Mouse (Mus musculus) myocyte (in vitro differentiated cells): ENCODE results near the gene Gm10282. TPM values are rescaled to one million over a fixed set of nuclear protein-coding genes. Genes with fewer than 3 reads are reported as not detected.

Experiments
- H3K27me3 ChIP-seq: one replicate; pipeline ENCODE4 v1.6.1; 2011; ENCODE audit not compliant: control insufficient read depth, insufficient read depth, insufficient read length
- H3K36me3 ChIP-seq: one replicate; pipeline ENCODE4 v1.6.1; 2011; ENCODE audit not compliant: control insufficient read depth, insufficient read depth
- H3K4me2 ChIP-seq: one replicate; pipeline ENCODE4 v1.6.1; 2011; ENCODE audit warnings: low read depth, control low read depth
- H3K4me3 ChIP-seq: one replicate; pipeline ENCODE4 v1.5.1; 2011; ENCODE audit warnings: mild to moderate bottlenecking, control low read depth, moderate library complexity
- H3K79me2 ChIP-seq: one replicate; pipeline ENCODE4 v1.6.1; 2011; ENCODE audit not compliant: control insufficient read depth, insufficient read depth
- H3ac ChIP-seq: one replicate; pipeline ENCODE4 v1.6.1; 2011; ENCODE audit not compliant: control insufficient read depth, insufficient read length
- CEBPB ChIP-seq: IDR thresholded peaks from 2 replicates; pipeline ENCODE4 v1.6.1; 2011; ENCODE audit warnings: mild to moderate bottlenecking, moderate library complexity; ENCODE audit not compliant: poor library complexity, insufficient read depth, severe bottlenecking
- E2F4 ChIP-seq: IDR thresholded peaks from one replicate; pipeline ENCODE4 v1.6.1; 2011; ENCODE audit warnings: mild to moderate bottlenecking, control low read depth, moderate library complexity; ENCODE audit not compliant: insufficient read depth
- MAX ChIP-seq: IDR thresholded peaks from one replicate; pipeline ENCODE4 v1.6.1; 2011; ENCODE audit warnings: low read depth, mild to moderate bottlenecking, control low read depth
- MYOD1 ChIP-seq, 3 experiments: IDR thresholded peaks; one replicate each; pipeline ENCODE4 v1.6.1; 2011; ENCODE audit warnings: control low read depth in 2 of 3, low read depth in 2 of 3, mild to moderate bottlenecking in 2 of 3, moderate library complexity in 1 of 3; ENCODE audit not compliant: insufficient read length in 2 of 3, control insufficient read depth in 1 of 3
- MYOG ChIP-seq, 3 experiments: IDR thresholded peaks; one replicate each; pipeline ENCODE4 v1.6.1; 2011; ENCODE audit warnings: control low read depth in 2 of 3, low read depth in 2 of 3, mild to moderate bottlenecking in 2 of 3; ENCODE audit not compliant: insufficient read length in 2 of 3, control insufficient read depth in 1 of 3, insufficient read depth in 1 of 3
- POLR2A ChIP-seq: IDR thresholded peaks from one replicate; pipeline ENCODE4 v1.6.1; 2011; ENCODE audit warnings: low read depth, mild to moderate bottlenecking, control low read depth, moderate library complexity; ENCODE audit not compliant: insufficient read length
- POLR2AphosphoS2 ChIP-seq: IDR thresholded peaks from one replicate; pipeline ENCODE4 v1.6.1; 2011; ENCODE audit warnings: low read depth, control low read depth; ENCODE audit not compliant: insufficient read length
- REST ChIP-seq: IDR thresholded peaks from one replicate; pipeline ENCODE4 v1.6.1; 2011; ENCODE audit warnings: mild to moderate bottlenecking, control low read depth, moderate library complexity; ENCODE audit not compliant: insufficient read depth, insufficient read length
- SRF ChIP-seq: IDR thresholded peaks from one replicate; pipeline ENCODE4 v1.6.1; 2011; ENCODE audit warnings: low read depth; ENCODE audit not compliant: control insufficient read depth, insufficient read length
- TCF12 ChIP-seq: IDR thresholded peaks from one replicate; pipeline ENCODE4 v1.6.1; 2011; ENCODE audit warnings: mild to moderate bottlenecking, control low read depth; ENCODE audit not compliant: poor library complexity, insufficient read depth, severe bottlenecking
- TCF3 ChIP-seq: IDR thresholded peaks from one replicate; pipeline ENCODE4 v1.6.1; 2011; ENCODE audit warnings: low read depth, control low read depth; ENCODE audit not compliant: insufficient read length
- USF1 ChIP-seq: IDR thresholded peaks from one replicate; pipeline ENCODE4 v1.6.1; 2011; ENCODE audit warnings: low read depth, mild to moderate bottlenecking, control low read depth, moderate library complexity
- polyA plus RNA-seq: library from polyadenylated mRNA; unstranded; fragments of >200 nt; fragmentation: generic; extraction: Trizol; gene quantifications from one replicate; pipeline ENCODE4 v1.2.1, GENCODE M21; 2012; ENCODE audit warnings: missing spikeins

Gene Gm10282
- polyA plus RNA-seq, 1 experiment = 63.4 TPM

GRCm38 (mm10) chr8:72334144-72334641 lies 29.1 kb upstream of the Gm10282 start:
- TF ChIP-seq TCF3 = no peak
- no peak for TF ChIP-seq MYOD1 (IDR thresholded peaks at IDR 0.05; ENCODE audit: control insufficient read depth in 1 of 3, insufficient read length in 2 of 3, low read depth in 2 of 3)
- no peak for TF ChIP-seq SRF
- TF ChIP-seq REST = no peak
- no peak for TF ChIP-seq CEBPB
- TF ChIP-seq POLR2AphosphoS2 = no peak
- no peak for TF ChIP-seq E2F4
- TF ChIP-seq USF1 = no peak
- TF ChIP-seq MAX = no peak
- no peak for TF ChIP-seq POLR2A
- TF ChIP-seq TCF12 = no peak
- TF ChIP-seq MYOG (IDR thresholded peaks at IDR 0.05; ENCODE audit: control insufficient read depth in 1 of 3, insufficient read depth in 1 of 3, insufficient read length in 2 of 3, low read depth in 2 of 3) = no peak
- no peaks in the 10 kb centered on the region for H3K27me3 ChIP-seq
- H3ac ChIP-seq = no peak overlapping the region
- H3K4me3 ChIP-seq = no peak overlapping the region
- H3K79me2 ChIP-seq = no peaks in the 10 kb centered on the region
- H3K4me2 ChIP-seq = no peak overlapping the region
- no peaks in the 10 kb centered on the region for H3K36me3 ChIP-seq

DNA sequence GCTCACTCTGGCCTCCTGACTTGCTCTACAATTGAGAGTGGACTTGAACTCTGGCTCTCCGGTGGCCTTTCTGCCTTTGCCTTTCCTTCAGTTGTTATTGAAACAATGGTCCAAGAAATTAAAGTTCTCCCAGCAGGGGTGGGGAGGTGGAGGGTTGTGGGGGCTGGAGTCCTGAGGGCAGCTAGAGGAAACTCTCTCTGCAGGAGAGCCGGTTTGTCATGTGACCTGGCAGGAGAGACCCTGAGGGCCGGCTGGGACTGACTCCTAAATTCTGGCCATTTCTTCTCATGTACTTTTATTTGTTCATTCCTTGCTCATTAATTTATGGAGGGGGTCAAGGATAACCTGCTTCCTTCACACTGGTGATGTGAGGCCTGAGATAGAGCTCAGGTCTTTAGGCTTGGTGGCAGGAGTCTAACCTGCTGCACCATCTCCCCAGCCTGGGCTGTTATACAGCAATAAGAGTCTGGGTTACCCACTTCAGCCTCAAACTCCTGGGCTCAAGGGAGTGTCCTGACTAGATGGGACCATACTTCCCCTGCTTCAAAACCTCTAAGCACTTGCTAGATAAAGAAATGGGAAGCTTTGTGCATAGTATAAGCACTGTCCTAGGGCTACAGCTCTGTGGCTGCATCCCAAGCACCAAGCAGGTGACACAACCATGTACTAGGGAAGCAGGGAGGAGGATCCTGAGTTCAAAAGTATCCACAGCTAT lies 28.5 kb upstream of the Gm10282 start:
- H3K4me3 ChIP-seq = no peak overlapping the region
- no peaks in the 10 kb centered on the region for H3K27me3 ChIP-seq
- no peak for TF ChIP-seq USF1
- no peak for TF ChIP-seq SRF
- no peak for TF ChIP-seq POLR2A
- no peak overlapping the region for H3K4me2 ChIP-seq
- H3K79me2 ChIP-seq = no peaks in the 10 kb centered on the region
- no peak overlapping the region for H3ac ChIP-seq
- H3K36me3 ChIP-seq = no peaks in the 10 kb centered on the region

GRCm38 (mm10) chr8:72331631-72332030 lies 26.6 kb upstream of the Gm10282 start:
- Histone ChIP-seq H3K27me3 (no peaks in the 10 kb centered on the region), H3ac (no peak overlapping the region), H3K4me3 (no peak overlapping the region), H3K4me2 (no peak overlapping the region), H3K36me3 (no peaks in the 10 kb centered on the region), H3K79me2 (no peaks in the 10 kb centered on the region)
- TF ChIP-seq TCF12 = no peak
- TF ChIP-seq MYOD1 (IDR thresholded peaks at IDR 0.05; ENCODE audit: control insufficient read depth in 1 of 3, insufficient read length in 2 of 3, low read depth in 2 of 3) = no peak
- no peak for TF ChIP-seq POLR2A
- no peak for TF ChIP-seq POLR2AphosphoS2
- TF ChIP-seq SRF = no peak
- TF ChIP-seq MAX = no peak
- TF ChIP-seq E2F4 = no peak
- TF ChIP-seq CEBPB = no peak
- TF ChIP-seq TCF3 = no peak
- no peak for TF ChIP-seq REST
- no peak for TF ChIP-seq USF1
- TF ChIP-seq MYOG (IDR thresholded peaks at IDR 0.05; ENCODE audit: control insufficient read depth in 1 of 3, insufficient read depth in 1 of 3, insufficient read length in 2 of 3, low read depth in 2 of 3) = no peak

DNA sequence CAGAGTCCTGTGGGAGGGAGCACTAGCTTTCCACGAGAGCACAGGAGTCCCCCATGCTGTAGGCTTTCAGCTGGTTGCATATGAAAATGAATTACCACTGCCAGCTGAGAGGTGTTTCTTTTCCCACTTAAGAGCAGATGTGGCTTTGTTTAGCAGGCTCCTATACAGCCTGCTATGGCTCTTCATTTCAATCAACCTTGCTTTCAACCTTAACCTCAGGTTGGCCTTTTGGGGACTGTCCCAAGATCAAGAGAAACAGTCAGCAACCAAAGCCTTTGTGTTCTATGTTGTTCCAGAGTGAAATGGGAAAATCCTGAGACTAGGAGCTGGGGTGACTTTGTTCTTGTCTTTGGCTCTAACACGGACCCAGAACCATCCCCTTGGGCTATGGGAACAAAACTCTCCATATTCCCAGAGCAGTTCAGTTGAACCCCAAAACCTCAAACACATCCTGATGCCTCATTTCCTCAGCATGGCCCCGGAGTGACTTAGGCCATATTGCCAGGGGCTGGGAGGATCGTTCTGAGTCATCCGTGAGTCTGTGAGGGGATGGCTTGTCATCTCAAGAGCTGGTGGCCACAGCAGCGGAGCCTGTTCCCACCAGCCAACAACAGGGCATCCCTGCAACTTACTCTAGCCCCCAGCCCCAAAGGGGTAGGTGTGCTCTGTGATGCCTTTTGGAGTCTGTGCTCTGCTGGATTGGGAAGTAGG lies 25.9 kb upstream of the Gm10282 start:
- H3K4me2 ChIP-seq = no peak overlapping the region
- no peak overlapping the region for H3K4me3 ChIP-seq
- no peaks in the 10 kb centered on the region for H3K36me3 ChIP-seq
- no peaks in the 10 kb centered on the region for H3K27me3 ChIP-seq
- H3K79me2 ChIP-seq = no peaks in the 10 kb centered on the region
- no peak overlapping the region for H3ac ChIP-seq
- TF ChIP-seq SRF (no peak), POLR2AphosphoS2 (no peak), USF1 (no peak), REST (no peak), MYOD1 (IDR thresholded peaks at IDR 0.05; ENCODE audit: control insufficient read depth in 1 of 3, insufficient read length in 2 of 3, low read depth in 2 of 3) (no peak), E2F4 (no peak), TCF12 (no peak), MYOG (IDR thresholded peaks at IDR 0.05; ENCODE audit: control insufficient read depth in 1 of 3, insufficient read depth in 1 of 3, insufficient read length in 2 of 3, low read depth in 2 of 3) (no peak), MAX (no peak)
